Mouse (Mus musculus): ENCODE results near the gene Fbxl13.
A peak's percentile ranks its signal among the peaks of the same experiment; 100 is the strongest.

The Fbxl13 gene

GRCm38 (mm10) chr5:21672812-21673635 is 27.6 kb upstream of the Fbxl13 start:
- no peaks in the 10 kb centered on the region for H3K27me3 ChIP-seq (ENCODE audit: control insufficient read depth, insufficient read depth, low read length, poor library complexity, severe bottlenecking)
- peaks cover 1% of the 10 kb centered on the region; the same call in 1 of the 2 replicates for H3K36me3 ChIP-seq (ENCODE audit: control insufficient read depth, insufficient read depth, low read length, poor library complexity, severe bottlenecking)
- DNase-seq (ENCODE audit: low read depth, low spot score): peak; percentile 33

DNA sequence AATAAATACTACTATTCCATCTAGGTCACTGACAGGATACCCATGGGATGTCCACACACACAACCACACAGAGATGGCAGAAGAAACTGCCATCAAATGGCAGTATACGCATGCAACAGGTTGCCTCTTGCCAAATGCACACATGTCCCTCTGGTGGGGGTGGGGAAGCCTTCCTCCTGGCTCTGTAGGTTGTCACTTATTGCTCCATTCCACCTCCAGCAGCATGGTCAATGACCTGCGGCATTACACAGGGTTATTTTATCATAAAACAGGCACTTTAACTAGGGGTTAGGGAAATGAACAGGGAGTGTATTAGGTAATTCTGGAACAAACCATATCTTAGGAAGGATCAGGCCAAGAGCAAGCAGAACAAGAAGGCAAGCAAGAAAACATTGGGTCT is 23.9 kb upstream of the Fbxl13 start:
- Histone ChIP-seq H3K27me3 (ENCODE audit: control insufficient read depth, insufficient read depth, low read length, poor library complexity, severe bottlenecking) (no peaks in the 10 kb centered on the region), H3K36me3 (ENCODE audit: control insufficient read depth, insufficient read depth, low read length, poor library complexity, severe bottlenecking) (no peaks in the 10 kb centered on the region)
- DNase-seq (ENCODE audit: low read depth, low spot score): no peak

DNA sequence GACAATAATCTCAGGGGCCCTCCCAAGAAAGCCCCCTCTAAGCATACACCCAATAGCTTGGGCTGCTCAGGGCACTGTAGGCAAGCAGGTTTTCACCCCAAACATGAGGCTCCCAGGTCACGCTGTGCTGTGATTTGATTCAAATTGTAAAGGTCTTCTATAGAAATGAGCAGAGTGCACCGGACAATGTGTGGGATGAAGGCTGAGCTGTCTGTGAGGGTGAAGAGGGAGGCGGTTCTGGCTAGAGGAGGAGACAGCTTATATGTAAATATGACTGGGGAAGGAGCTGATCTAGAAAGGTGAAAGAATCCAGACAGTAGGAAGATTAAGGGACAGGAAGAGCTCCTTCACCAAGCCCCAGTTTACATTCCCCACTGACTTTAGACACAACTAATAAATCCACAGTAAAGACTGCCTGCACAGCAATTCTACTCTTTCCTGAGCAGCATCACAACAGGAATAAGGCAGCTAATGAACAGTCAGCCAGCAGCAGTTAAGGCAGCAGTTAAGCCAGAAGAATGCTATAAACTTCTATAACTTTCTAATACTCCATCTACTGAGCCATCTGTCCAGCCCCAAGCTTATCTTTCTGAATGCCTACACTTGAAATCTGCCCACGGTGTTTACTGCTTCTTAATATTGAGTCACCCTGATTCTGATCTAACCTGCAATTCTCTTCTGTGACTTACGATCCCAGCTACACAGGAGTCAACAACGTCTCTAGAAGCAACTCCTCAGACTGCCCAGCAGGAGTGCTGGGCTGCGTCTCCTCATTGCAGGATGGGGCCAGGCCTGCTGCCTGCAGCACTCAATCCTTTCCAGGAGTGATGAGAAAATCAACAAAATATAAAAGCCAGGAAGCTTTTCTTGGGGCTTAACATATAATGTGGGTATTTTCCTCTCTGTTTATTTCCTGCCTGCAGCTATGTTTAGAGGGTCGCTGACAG is 22.0 kb upstream of the Fbxl13 start:
- DNase-seq (ENCODE audit: low read depth, low spot score): no peak
- Histone ChIP-seq H3K27me3 (ENCODE audit: control insufficient read depth, insufficient read depth, low read length, poor library complexity, severe bottlenecking) (no peaks in the 10 kb centered on the region), H3K36me3 (ENCODE audit: control insufficient read depth, insufficient read depth, low read length, poor library complexity, severe bottlenecking) (no peaks in the 10 kb centered on the region)

DNA sequence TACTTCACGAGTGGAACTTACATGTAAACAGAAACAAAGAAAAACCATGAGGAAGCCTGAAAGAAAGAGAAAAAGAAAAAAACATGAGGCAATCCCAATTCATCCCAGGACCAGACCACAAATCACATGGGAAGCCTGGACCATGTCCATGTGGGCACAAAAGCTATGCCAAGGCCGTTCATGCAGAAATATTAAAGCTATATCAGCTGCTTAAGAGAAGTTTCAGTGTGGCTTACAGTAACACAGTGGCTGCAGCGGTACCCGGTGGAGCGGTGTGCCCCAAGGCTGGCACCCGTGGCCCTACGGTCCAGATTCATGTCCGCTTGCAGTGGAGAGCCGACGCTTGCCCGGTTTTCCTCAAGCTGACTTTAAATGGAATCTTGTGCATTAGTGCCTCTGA is 17.6 kb upstream of the Fbxl13 start:
- Histone ChIP-seq H3K27me3 (ENCODE audit: control insufficient read depth, insufficient read depth, low read length, poor library complexity, severe bottlenecking) (no peaks in the 10 kb centered on the region), H3K36me3 (ENCODE audit: control insufficient read depth, insufficient read depth, low read length, poor library complexity, severe bottlenecking) (no peaks in the 10 kb centered on the region)
- no peak for DNase-seq (ENCODE audit: low read depth, low spot score)

GRCm38 (mm10) chr5:21660850-21661249 is 15.4 kb upstream of the Fbxl13 start:
- DNase-seq (ENCODE audit: low read depth, low spot score): no peak
- Histone ChIP-seq H3K27me3 (ENCODE audit: control insufficient read depth, insufficient read depth, low read length, poor library complexity, severe bottlenecking) (no peaks in the 10 kb centered on the region), H3K36me3 (ENCODE audit: control insufficient read depth, insufficient read depth, low read length, poor library complexity, severe bottlenecking) (0 out of 2 replicates have a peak, but pooled peaks cover 2% of the 10 kb centered on the region)

GRCm38 (mm10) chr5:21658623-21659395 is 13.4 kb upstream of the Fbxl13 start:
- Histone ChIP-seq H3K27me3 (ENCODE audit: control insufficient read depth, insufficient read depth, low read length, poor library complexity, severe bottlenecking) (no peaks in the 10 kb centered on the region), H3K36me3 (ENCODE audit: control insufficient read depth, insufficient read depth, low read length, poor library complexity, severe bottlenecking) (peaks cover 7% of the 10 kb centered on the region)
- DNase-seq (ENCODE audit: low read depth, low spot score): peak; percentile 76

- no peak for DNase-seq (ENCODE audit: low read depth, low spot score)
- no peaks in the 10 kb centered on the region for H3K27me3 ChIP-seq (ENCODE audit: control insufficient read depth, insufficient read depth, low read length, poor library complexity, severe bottlenecking)
- peaks cover 7% of the 10 kb centered on the region for H3K36me3 ChIP-seq (ENCODE audit: control insufficient read depth, insufficient read depth, low read length, poor library complexity, severe bottlenecking)
Observed at GRCm38 (mm10) chr5:21658038-21658437, 12.6 kb upstream of the Fbxl13 start.

- Histone ChIP-seq H3K27me3 (ENCODE audit: control insufficient read depth, insufficient read depth, low read length, poor library complexity, severe bottlenecking) (no peaks in the 10 kb centered on the region), H3K36me3 (ENCODE audit: control insufficient read depth, insufficient read depth, low read length, poor library complexity, severe bottlenecking) (peaks cover 11% of the 10 kb centered on the region)
- no peak for DNase-seq (ENCODE audit: low read depth, low spot score)
Observed at GRCm38 (mm10) chr5:21656912-21657311, 11.5 kb upstream of the Fbxl13 start.

- H3K27me3 ChIP-seq (ENCODE audit: control insufficient read depth, insufficient read depth, low read length, poor library complexity, severe bottlenecking): no peaks in the 10 kb centered on the region
- peaks cover 24% of the 10 kb centered on the region for H3K36me3 ChIP-seq (ENCODE audit: control insufficient read depth, insufficient read depth, low read length, poor library complexity, severe bottlenecking)
- DNase-seq (ENCODE audit: low read depth, low spot score): no peak
Observed at GRCm38 (mm10) chr5:21651885-21652612, 6.6 kb upstream of the Fbxl13 start.

- peaks cover 22% of the 10 kb centered on the region for H3K36me3 ChIP-seq (ENCODE audit: control insufficient read depth, insufficient read depth, low read length, poor library complexity, severe bottlenecking)
- H3K27me3 ChIP-seq (ENCODE audit: control insufficient read depth, insufficient read depth, low read length, poor library complexity, severe bottlenecking): no peaks in the 10 kb centered on the region
Observed at GRCm38 (mm10) chr5:21650736-21651135, 5.3 kb upstream of the Fbxl13 start.

GRCm38 (mm10) chr5:21646133-21646491 is 678 bp upstream of the Fbxl13 start:
- H3K27me3 ChIP-seq (ENCODE audit: control insufficient read depth, insufficient read depth, low read length, poor library complexity, severe bottlenecking): no peaks in the 10 kb centered on the region
- H3K36me3 ChIP-seq (ENCODE audit: control insufficient read depth, insufficient read depth, low read length, poor library complexity, severe bottlenecking): peaks cover 12% of the 10 kb centered on the region
- DNase-seq (ENCODE audit: low read depth, low spot score): no peak

More at GRCm38 (mm10) chr5:21650736-21651135, 5.3 kb upstream of the Fbxl13 start:
- DNase-seq (ENCODE audit: low read depth, low spot score): no peak

DNA sequence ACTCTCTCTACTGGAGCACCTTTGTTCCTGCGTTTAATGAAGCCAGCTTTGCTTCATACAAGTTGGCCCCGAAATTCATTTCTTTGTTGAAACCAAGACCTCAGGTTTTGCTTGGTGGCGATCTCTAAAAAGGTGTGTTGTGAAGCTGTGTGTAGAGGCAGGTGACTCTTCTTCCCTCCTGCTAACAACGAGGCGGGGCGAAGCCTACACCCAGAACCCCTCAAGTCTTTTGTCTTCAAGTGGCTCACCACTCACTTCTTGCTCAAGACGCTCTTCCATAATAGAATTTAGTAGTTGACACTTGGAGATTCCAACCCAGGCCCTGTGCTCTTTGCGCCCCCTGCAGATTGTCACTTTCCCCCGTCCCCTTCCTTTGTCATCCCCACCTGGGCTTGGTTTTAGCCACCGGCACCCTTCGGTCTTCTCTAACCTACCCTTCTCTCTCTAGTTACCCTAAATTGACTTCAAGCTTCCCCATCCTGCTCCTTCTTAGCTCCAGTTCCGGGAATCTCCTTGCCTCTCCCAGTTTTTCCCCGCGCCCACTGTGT is 469 bp downstream of the Fbxl13 start:
- Histone ChIP-seq H3K27me3 (ENCODE audit: control insufficient read depth, insufficient read depth, low read length, poor library complexity, severe bottlenecking) (no peaks in the 10 kb centered on the region), H3K36me3 (ENCODE audit: control insufficient read depth, insufficient read depth, low read length, poor library complexity, severe bottlenecking) (peaks cover 7% of the 10 kb centered on the region)
- no peak for DNase-seq (ENCODE audit: low read depth, low spot score)

- no peak for DNase-seq (ENCODE audit: low read depth, low spot score)
- H3K27me3 ChIP-seq (ENCODE audit: control insufficient read depth, insufficient read depth, low read length, poor library complexity, severe bottlenecking): no peaks in the 10 kb centered on the region
- peaks cover 2% of the 10 kb centered on the region for H3K36me3 ChIP-seq (ENCODE audit: control insufficient read depth, insufficient read depth, low read length, poor library complexity, severe bottlenecking)
Observed at GRCm38 (mm10) chr5:21643606-21644005, 1.8 kb downstream of the Fbxl13 start.

DNA sequence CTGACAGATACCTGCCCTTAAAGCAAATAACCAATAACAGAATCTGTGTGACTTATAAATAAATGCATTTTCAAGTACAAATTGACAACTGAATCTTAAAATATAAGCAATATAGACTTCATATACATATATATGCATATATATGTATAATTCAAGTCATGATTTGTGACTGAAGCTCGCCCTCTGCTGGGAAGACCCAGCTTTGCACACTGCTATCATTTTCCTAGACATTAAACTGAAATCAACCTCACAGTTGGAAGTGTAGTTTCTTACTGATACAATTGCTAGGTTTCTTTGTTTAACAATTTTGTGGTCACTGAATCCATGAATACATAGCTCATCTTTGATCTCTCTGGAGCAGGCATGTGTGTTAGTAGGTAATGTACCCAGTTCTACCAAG is 4.5 kb downstream of the Fbxl13 start:
- peak; percentile 75 for DNase-seq (ENCODE audit: low read depth, low spot score)
- Histone ChIP-seq H3K27me3 (ENCODE audit: control insufficient read depth, insufficient read depth, low read length, poor library complexity, severe bottlenecking) (no peaks in the 10 kb centered on the region), H3K36me3 (ENCODE audit: control insufficient read depth, insufficient read depth, low read length, poor library complexity, severe bottlenecking) (no peaks in the 10 kb centered on the region)
